Mouse (Mus musculus): ENCODE results near the gene Itga2b. TPM values are rescaled to one million over a fixed set of nuclear protein-coding genes. Genes with fewer than 3 reads are reported as not detected.

The Itga2b gene
- total RNA-seq, 1 experiment from 2014 or later = 142 TPM

DNA sequence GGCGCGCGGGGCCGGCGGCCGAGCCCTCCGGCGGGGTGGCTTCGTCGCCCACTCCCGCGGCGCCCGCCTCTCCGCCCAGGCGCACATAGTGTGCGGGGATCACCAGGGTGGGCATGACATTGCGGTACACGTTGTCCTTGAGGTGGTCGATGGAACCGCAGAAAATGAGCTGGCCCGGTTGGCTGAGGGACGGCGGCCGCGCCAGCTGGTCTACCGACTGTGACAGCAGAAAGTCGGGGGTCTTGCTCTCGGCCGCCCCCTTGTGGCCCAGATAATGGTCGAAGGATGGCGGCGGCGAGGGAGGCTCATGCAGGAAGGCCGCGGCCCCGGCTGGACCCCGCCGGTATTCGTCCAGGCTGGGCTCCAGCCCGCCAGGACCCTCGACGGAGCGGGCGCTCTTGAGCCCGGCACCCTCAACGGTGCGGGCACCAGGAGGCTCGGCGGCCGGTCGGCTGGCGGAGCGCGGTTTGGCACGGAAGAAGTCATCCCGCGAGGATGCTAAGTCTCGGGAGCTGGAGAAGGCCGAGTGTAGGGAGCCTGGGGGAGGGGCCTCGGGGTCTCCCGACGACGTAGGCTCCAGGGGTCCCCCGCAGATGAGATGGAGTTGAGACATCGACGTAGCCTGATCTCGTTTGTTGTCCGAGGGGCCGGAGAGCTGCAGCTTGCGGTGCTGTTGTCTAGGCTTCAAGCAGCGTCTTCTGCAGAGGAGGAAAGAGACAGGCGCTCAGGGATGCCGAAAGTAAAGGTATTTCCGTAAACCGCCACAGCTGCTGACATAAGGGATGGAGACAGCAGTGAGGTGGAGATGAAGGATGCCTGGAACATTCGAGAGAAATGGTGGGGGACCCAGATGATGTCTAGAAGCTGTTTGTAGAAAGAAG, 31.5 kb downstream of the Itga2b start:
- peak; percentile 40; the same call in 1 of the 2 replicates for ATAC-seq (replicated peaks; ENCODE audit: low read depth, poor library complexity, severe bottlenecking)

DNA sequence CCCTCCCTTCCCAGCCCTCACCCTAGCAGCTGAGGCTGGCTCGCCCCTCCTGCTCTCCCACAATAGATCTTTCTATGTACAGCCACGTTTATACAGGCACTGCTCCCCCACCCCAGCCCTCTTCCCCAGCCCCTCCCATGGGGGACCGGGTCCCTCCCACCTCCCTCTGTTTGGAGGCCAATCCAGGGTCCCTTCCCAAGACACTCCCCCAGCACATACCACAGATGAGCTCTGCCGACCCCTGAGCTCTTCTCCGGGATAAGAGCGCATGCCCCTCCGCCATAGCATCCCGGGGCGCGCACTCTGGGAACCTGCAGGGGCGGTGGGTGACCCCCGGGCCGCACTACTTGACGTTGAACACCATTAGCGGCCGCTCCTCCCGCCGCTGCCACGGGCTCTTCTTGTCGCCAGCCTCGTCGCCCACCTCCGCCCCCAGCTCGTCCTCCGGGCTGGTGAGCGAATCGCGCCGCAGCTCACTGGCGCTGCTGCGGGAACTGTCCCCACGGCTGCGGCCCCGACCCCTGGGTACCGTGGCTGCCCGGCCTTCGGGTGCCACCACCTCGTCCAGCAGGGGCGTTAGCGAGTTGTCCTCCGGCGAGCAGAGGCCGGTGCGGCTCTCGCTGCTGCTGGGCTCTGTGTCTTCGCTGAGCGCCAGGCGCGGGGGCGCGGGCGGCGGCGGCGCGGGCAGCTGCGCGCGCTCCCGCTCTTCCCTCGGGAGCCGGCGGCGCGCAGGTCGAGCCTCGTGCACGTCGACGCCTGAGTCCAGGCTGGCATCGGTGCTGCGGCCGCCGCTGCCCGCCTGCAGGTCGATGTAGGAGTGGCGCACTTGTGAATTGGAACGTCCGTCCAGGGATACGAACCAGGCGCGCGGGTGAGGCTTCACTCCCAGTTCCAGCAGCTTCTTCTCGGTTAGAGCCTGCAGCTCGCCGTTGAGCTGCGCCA, 32.5 kb downstream of the Itga2b start:
- ATAC-seq (replicated peaks; ENCODE audit: low read depth, poor library complexity, severe bottlenecking) = 0 out of 2 replicates have a peak, but pooled peaks have one; percentile 13

DNA sequence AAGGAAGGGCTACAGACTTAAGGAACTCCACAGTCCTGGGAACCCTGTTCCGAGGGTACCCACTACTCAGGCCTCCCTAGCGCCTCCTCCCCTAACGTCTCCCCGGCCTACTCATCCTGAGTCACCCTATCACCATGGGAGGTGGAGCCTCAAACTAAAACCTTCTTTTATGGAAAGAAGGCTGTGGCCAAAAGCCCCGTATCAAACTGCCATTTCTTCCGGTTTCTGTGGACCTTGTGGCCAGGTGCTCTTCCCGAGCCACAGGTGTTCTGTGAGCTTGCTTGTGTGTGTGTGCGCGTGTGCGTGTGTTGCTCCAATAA, 33.5 kb downstream of the Itga2b start:
- ATAC-seq (replicated peaks; ENCODE audit: low read depth, poor library complexity, severe bottlenecking) = no peak

DNA sequence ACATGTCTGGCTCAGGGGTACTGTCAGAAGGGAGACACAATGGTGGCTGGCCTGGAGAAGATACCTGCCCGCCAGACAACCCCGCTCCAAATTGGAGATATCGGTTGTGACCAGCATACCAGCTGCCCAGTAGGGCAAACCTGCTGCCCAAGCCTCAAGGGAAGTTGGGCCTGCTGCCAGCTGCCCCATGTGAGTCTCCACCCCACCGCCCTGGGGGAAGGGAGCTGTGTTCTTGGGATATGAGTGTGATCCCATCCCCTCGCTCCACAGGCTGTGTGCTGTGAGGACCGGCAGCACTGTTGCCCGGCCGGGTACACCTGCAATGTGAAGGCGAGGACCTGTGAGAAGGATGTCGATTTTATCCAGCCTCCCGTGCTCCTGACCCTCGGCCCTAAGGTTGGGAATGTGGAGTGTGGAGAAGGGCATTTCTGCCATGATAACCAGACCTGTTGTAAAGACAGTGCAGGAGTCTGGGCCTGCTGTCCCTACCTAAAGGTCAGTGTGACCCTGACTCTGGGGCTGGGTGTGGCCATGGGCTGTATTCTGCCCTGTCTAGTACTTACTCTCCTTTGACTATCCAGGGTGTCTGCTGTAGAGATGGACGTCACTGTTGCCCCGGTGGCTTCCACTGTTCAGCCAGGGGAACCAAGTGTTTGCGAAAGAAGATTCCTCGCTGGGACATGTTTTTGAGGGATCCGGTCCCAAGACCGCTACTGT, 34.0 kb downstream of the Itga2b start:
- no peak for ATAC-seq (replicated peaks; ENCODE audit: low read depth, poor library complexity, severe bottlenecking)

DNA sequence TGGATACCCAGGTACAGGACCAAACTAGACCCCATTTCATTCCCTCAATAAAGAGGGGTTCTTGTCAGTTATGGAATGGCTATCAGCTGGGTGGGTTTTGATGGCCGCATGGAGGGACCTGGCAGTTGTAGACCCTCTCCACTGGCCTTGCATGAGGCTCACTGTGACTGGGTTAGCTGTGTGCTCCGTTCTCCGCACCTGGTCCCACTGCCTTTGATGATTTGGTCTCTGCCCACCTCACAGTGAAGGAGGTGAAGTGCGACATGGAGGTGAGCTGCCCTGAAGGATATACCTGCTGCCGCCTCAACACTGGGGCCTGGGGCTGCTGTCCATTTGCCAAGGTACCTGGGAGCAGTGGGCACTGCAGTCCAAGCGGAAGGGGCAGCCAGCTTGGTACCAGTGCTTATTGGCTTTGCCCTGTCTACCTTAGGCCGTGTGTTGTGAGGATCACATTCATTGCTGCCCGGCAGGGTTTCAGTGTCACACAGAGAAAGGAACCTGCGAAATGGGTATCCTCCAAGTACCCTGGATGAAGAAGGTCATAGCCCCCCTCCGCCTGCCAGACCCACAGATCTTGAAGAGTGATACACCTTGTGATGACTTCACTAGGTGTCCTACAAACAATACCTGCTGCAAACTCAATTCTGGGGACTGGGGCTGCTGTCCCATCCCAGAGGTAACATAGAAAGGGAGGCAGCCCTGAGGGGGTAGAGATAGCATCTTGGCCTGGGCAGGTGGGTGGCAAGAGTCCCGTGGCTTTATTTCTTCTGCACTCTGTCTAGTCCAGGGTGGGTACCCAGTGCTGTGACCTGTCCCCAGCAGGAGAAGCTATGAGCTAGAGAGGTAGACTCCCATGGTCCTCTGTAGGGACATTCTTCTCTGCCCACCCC, 34.9 kb downstream of the Itga2b start:
- ATAC-seq (replicated peaks; ENCODE audit: low read depth, poor library complexity, severe bottlenecking) = no peak

DNA sequence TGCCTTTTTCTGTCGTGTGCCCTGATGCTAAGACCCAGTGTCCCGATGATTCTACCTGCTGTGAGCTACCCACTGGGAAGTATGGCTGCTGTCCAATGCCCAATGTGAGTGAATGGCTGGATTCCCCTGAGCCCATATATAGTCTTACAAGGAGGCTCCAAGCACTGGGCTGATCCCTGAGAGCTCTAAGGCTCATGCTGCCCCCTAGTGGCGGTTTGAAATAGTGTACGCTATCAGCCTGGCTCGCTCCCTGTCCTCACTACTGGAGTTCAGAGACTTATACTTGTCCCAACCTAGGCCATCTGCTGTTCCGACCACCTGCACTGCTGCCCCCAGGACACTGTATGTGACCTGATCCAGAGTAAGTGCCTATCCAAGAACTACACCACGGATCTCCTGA, 35.5 kb downstream of the Itga2b start:
- ATAC-seq (replicated peaks; ENCODE audit: low read depth, poor library complexity, severe bottlenecking) = 0 out of 2 replicates have a peak, but pooled peaks have one; percentile 26

DNA sequence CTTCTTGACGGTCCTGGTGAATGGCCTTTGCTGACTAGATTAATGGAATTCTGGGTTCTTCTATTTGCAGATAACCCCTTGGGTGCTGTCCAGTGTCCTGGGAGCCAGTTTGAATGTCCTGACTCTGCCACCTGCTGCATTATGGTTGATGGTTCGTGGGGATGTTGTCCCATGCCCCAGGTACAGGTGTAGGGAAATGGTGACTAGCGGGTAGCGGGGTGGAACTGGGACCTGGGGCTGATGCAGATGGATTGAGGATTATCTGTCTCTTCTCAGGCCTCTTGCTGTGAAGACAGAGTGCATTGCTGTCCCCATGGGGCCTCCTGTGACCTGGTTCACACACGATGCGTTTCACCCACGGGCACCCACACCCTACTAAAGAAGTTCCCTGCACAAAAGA, 36.1 kb downstream of the Itga2b start:
- no peak for ATAC-seq (replicated peaks; ENCODE audit: low read depth, poor library complexity, severe bottlenecking)

DNA sequence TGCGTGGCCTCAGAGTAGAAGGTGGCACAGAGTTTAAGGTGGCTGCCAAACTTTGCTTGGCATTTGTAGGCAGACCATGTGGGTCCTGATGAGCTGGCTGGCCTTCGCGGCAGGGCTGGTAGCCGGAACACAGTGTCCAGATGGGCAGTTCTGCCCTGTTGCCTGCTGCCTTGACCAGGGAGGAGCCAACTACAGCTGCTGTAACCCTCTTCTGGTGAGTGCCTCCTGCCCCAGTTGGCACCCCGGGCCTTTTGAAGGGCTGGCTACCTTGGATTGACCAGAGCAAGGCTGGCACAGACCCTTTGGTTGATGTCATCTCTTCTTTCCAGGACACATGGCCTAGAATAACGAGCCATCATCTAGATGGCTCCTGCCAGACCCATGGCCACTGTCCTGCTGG, 37.0 kb downstream of the Itga2b start:
- ATAC-seq (replicated peaks; ENCODE audit: low read depth, poor library complexity, severe bottlenecking) = no peak

DNA sequence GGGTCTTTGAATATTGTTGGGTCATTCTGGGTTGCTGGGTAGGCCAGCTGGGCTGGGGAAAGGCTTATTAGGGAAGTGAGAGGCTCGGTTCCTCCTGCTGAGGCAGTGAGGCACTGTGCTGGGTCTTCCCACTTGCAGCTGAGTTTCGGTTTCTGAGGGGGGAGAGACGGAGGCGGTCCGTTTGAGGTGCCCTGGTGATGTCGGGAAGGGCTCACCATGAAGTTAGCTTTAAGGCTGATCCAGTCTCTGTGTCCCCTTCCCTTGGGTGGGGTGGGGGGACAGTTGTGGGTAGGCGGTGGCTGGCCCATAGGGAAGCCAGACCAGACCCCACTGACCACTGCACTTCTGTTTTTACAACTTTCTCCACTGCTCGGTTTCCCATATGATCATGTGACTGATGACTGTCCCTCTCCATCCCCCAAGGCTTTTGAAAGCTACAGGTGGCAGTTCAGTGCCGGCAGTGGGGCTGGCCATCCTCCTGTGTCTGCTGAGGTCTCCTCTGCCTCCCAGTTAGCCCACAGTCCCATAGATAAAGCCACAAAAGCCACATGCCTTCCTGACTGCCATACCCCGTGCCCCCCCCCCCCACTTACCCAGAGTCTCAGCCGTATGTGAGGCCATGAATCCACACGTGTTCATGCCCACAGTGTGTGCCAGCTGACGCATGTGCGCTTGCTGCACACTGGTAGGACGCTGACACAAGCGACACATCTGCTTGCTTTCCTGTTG, 37.6 kb downstream of the Itga2b start:
- peak; percentile 50 for ATAC-seq (replicated peaks; ENCODE audit: low read depth, poor library complexity, severe bottlenecking)

DNA sequence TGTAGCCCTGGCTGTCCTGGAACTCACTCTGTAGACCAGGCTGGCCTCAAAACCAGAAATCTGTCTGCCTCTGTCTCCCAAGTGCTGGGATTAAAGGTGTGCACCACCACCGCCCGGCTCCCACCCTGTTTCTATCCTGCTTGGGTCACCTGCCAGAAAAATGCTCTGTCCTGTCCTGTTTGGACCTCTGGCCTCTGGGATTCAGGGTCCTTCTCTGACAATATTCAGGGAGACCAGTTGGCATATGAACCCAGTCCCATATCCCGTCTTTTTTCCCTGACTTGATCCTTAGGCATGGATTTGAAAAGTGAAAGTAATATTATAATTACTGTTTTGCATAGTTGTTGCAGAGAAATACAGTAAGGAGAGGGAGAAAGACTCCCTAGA, 38.2 kb downstream of the Itga2b start:
- ATAC-seq (replicated peaks; ENCODE audit: low read depth, poor library complexity, severe bottlenecking) = no peak

DNA sequence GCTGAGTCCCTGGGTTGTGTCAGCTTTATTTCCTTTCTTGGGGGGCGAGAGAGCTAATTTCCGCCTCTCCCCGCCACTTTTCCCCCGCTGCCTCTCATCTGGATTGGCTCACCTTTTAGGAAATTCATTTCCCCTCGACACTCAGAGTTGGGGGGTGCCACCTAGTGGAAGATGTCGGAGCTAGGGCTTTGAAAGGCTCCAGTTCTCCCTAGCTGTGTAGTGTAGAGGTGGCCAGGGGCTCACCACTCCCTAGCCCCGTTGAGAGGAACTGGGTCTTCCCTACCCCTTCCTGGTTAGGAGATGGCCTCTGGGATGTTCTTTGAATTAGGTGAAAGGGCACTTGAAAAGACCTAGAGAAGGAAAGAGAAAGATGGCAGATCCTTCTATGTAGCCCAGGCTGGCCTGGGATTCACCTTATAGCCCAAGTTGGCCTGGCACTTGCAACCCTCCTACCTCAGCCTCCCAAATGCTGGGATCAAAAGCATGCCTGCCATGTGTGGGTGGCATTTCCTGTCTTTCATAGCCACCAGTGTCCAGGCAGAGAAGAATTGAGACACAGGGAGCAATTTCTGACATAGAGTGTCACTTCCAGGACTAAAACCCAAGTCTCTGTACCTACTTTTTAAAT, 38.8 kb downstream of the Itga2b start:
- ATAC-seq (replicated peaks; ENCODE audit: low read depth, poor library complexity, severe bottlenecking) = peak; percentile 37

DNA sequence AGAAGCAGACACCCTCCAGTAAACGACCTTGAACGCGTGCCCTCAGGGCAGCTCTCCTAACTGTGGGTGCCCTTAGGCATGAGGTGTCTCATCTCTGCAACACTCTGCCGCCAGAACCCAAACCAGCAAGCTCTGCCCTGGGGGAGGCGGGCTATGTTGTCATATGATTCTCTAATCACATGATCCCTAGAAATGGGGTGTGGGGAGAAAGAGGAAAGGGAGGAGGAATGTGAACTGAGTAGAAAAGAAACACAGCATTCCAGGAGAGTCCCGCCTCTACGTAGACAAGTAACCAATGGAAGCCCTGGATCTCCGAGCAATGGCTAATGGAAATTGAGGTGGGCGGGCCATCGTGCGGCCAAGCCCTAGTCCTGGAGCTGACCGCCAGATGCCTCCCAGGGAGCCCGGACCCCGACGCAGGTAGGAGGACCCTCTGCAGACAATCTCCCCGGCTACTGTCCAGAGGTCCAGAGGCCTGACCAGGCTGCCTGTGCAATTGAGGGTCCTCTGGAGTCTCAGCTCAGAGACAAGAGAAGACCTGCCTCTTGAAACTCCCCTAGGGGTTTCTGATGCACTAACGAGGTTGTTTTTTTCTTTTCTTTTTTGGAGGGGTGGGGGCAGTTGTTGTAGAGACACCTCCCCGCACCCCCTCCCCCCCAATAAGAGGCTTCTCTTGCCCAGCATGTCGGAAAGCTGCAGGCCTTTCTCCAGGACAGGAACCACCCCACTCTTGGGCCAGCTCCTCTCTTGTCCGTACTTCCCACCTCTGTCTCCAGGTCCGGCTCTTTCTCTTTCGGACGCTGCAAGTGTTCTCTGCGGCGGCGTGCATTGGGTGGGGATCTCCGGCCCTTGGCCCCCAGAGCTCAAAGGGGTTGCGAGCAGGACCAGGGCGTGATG, 39.6 kb downstream of the Itga2b start, which contains the start of gene Grn:
Gene Grn, plus strand, starts transcription at position 195 of the 897 bp plus-strand sequence.
- peak; percentile 54 for ATAC-seq (replicated peaks; ENCODE audit: low read depth, poor library complexity, severe bottlenecking)

DNA sequence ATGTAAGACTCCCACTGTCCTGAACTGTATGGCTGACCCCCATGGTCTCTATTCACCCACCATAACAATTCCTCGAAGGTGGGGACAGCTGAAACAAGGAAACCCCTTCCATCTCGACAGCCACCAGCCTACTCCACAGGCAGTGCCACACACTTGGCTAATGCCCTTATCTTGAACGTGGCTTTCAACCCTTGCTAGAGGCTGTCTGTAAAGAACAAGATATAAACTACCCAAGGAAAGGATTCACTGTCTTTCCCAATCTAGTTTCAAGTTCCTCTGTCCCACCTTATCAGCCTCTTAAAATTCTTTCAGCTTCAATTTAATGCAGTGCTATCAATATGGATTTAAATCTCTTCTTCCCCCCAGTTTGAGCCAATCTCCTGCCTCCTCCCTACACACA, 40.4 kb downstream of the Itga2b start:
- no peak for ATAC-seq (replicated peaks; ENCODE audit: low read depth, poor library complexity, severe bottlenecking)

DNA sequence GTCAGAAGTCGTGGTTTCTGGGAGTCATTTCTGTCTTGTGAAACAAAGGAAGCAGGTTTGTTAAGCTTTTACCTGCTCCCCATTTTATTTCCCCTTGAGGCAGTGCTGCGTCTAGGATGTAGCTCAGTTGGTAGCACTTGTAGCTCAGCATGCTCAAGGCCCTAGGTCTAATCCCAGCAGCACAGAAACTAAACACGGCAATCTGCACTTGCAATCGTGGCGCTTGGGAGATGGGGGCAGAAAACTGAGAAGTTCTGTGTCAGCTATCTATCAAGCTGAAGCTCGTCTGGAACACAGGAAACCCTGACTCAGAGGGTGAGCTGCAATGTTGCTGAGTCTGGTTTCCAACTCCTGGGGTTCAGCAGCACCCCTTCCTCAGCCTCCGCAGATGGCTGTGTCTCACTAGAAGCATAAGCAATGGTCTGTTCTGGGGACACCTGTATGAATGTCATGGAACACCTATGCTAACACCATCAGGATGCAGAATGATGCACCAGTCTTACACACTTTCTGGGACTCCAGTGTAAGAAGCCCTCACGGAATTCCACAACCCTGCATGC, 40.9 kb downstream of the Itga2b start:
- ATAC-seq (replicated peaks; ENCODE audit: low read depth, poor library complexity, severe bottlenecking) = no peak

DNA sequence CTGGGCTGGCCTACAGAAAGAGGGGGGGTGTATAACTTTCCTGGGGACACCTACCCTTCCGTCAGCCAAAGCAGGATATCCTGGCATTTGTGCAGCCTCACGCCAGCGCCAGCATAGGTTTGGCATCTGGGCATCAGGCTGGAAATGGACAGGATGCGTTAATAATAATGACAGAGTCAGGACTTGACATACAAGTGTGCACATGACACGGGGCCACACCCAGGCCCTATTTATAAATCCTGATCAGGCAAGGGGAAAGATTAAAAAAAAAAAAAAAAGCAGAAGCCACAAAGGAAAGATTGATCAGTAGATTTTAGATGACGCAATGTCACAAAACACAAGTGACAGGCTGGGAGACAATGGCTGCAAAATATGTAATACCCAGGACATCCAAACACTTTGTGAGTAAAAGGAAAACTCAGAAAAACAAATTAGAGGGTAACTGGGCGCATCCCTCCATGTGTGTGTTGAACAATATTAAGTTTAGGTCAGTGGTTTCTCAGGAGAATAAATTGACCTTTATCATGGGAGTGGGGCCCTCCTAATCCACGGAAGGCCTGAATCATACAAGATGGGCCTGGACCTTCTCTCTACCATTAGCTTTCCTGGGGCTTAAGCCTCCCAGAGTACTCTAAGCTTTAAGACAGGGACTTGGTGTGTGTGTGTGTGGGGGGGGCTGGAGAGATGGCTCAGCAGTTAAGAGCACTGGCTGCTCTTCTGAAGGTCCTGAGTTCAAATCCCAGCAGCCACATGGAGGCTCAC, 44.2 kb downstream of the Itga2b start:
- no peak for ATAC-seq (replicated peaks; ENCODE audit: low read depth, poor library complexity, severe bottlenecking)

DNA sequence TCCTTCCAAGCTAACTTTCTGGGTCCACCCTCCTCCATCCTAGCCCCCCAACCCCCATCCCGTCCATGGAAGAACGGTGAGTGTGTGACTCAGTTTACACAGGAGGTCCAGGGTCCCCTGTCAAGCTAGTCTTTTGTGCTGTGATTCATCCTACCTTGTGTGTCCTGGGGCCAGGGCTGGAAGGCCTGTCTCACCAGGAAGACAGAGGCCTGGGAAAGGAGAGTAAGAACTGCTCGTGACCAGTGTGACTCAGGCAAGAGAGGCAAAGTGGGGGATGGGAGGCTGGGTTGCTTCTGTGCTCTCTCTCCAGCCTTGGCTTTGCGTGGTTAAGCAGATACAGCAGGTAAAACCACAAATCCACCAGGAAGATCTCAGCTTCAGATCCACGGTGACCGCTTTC, 45.3 kb downstream of the Itga2b start:
- no peak for ATAC-seq (replicated peaks; ENCODE audit: low read depth, poor library complexity, severe bottlenecking)
